Mouse (Mus musculus): ENCODE results near the gene Rack1. TPM values are rescaled to one million over a fixed set of nuclear protein-coding genes. Genes with fewer than 3 reads are reported as not detected.

Gene Rack1
- polyA plus RNA-seq, 1 experiment from 2014 or later = 390 TPM

GRCm38 (mm10) chr11:48775483-48775882 is 24.6 kb upstream of the Rack1 start:
- WGBS = 3% methylated on average over 7 of the region's 7 CpGs
- peak overlapping the region; percentile 30; the same call in 1 of the 2 replicates for H3K4me2 ChIP-seq (ENCODE audit: low read depth, low read length)

GRCm38 (mm10) chr11:48776664-48777063 is 23.5 kb upstream of the Rack1 start:
- no peaks in the 10 kb centered on the region for H3K4me1 ChIP-seq (ENCODE audit: control insufficient read depth, insufficient read depth, low read length)

More at GRCm38 (mm10) chr11:48775483-48775882, 24.6 kb upstream of the Rack1 start:
- Histone ChIP-seq H3K27me3 (ENCODE audit: control insufficient read depth, insufficient read depth, low read length) (no peaks in the 10 kb centered on the region), H3K27ac (ENCODE audit: low read length) (no peak overlapping the region), H3K9ac (ENCODE audit: low read length) (no peak overlapping the region), H3K4me1 (ENCODE audit: control insufficient read depth, insufficient read depth, low read length) (no peaks in the 10 kb centered on the region), H3K4me3 (ENCODE audit: low read length) (no peak overlapping the region), H3K36me3 (ENCODE audit: control insufficient read depth, insufficient read depth) (no peaks in the 10 kb centered on the region), H3K9me3 (replicated peaks; ENCODE audit: control insufficient read depth, low read length) (no peaks in the 10 kb centered on the region)
- ATAC-seq (replicated peaks; ENCODE audit: extremely low read depth, insufficient read depth, low FRiP score) = no peak

GRCm38 (mm10) chr11:48777303-48777702 is 22.8 kb upstream of the Rack1 start:
- ATAC-seq (replicated peaks; ENCODE audit: extremely low read depth, insufficient read depth, low FRiP score) = no peak
- Histone ChIP-seq H3K9ac (ENCODE audit: low read length) (no peak overlapping the region), H3K4me3 (ENCODE audit: low read length) (no peak overlapping the region), H3K9me3 (replicated peaks; ENCODE audit: control insufficient read depth, low read length) (no peaks in the 10 kb centered on the region), H3K4me2 (ENCODE audit: low read depth, low read length) (no peak overlapping the region), H3K36me3 (ENCODE audit: control insufficient read depth, insufficient read depth) (no peaks in the 10 kb centered on the region), H3K27me3 (ENCODE audit: control insufficient read depth, insufficient read depth, low read length) (no peaks in the 10 kb centered on the region), H3K27ac (ENCODE audit: low read length) (no peak overlapping the region), H3K4me1 (ENCODE audit: control insufficient read depth, insufficient read depth, low read length) (no peaks in the 10 kb centered on the region)
- 86% methylated on average over 9 of the region's 9 CpGs for WGBS

More at GRCm38 (mm10) chr11:48776664-48777063, 23.5 kb upstream of the Rack1 start:
- ATAC-seq (replicated peaks; ENCODE audit: extremely low read depth, insufficient read depth, low FRiP score) = no peak
- Histone ChIP-seq H3K36me3 (ENCODE audit: control insufficient read depth, insufficient read depth) (no peaks in the 10 kb centered on the region), H3K27ac (ENCODE audit: low read length) (no peak overlapping the region), H3K27me3 (ENCODE audit: control insufficient read depth, insufficient read depth, low read length) (no peaks in the 10 kb centered on the region), H3K4me3 (ENCODE audit: low read length) (no peak overlapping the region), H3K9me3 (replicated peaks; ENCODE audit: control insufficient read depth, low read length) (no peaks in the 10 kb centered on the region), H3K4me2 (ENCODE audit: low read depth, low read length) (no peak overlapping the region), H3K9ac (ENCODE audit: low read length) (no peak overlapping the region)
- 41% methylated on average over 9 of the region's 9 CpGs for WGBS

- H3K9ac ChIP-seq (ENCODE audit: low read length) = no peak overlapping the region
Observed at GRCm38 (mm10) chr11:48779450-48779849, 20.7 kb upstream of the Rack1 start.

DNA sequence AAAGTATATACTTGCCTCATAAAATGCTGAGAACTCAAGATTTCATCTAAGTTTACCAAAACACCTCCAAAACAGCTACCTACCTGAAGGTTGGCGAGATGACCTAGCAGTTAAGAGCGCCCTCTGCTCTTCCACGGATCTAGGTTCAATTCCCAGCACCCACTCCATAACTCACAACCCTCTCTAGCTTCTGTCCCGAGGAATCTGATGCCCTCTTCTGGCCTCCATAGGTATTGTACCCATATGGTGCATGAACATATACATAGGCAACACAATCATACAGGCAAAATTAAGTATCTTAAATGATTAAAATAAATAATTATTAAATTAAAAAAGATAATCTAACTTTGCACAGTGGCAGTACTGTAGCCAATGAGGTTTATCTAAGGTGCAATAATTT is 17.9 kb upstream of the Rack1 start:
- H3K4me1 ChIP-seq (ENCODE audit: control insufficient read depth, insufficient read depth, low read length) = no peaks in the 10 kb centered on the region
- no peaks in the 10 kb centered on the region for H3K9me3 ChIP-seq (replicated peaks; ENCODE audit: control insufficient read depth, low read length)
- 79% methylated on average over 4 of the region's 4 CpGs for WGBS
- H3K36me3 ChIP-seq (ENCODE audit: control insufficient read depth, insufficient read depth) = no peaks in the 10 kb centered on the region
- H3K27me3 ChIP-seq (ENCODE audit: control insufficient read depth, insufficient read depth, low read length) = no peaks in the 10 kb centered on the region
- H3K4me3 ChIP-seq (ENCODE audit: low read length) = no peak overlapping the region
- no peak overlapping the region for H3K27ac ChIP-seq (ENCODE audit: low read length)
- no peak overlapping the region for H3K9ac ChIP-seq (ENCODE audit: low read length)
- ATAC-seq (replicated peaks; ENCODE audit: extremely low read depth, insufficient read depth, low FRiP score) = no peak
- H3K4me2 ChIP-seq (ENCODE audit: low read depth, low read length) = no peak overlapping the region

More at GRCm38 (mm10) chr11:48779450-48779849, 20.7 kb upstream of the Rack1 start:
- no peak for ATAC-seq (replicated peaks; ENCODE audit: extremely low read depth, insufficient read depth, low FRiP score)
- no peak overlapping the region for H3K4me2 ChIP-seq (ENCODE audit: low read depth, low read length)
- no peaks in the 10 kb centered on the region for H3K9me3 ChIP-seq (replicated peaks; ENCODE audit: control insufficient read depth, low read length)
- H3K36me3 ChIP-seq (ENCODE audit: control insufficient read depth, insufficient read depth) = no peaks in the 10 kb centered on the region
- no peak overlapping the region for H3K4me3 ChIP-seq (ENCODE audit: low read length)
- no peaks in the 10 kb centered on the region for H3K27me3 ChIP-seq (ENCODE audit: control insufficient read depth, insufficient read depth, low read length)
- H3K27ac ChIP-seq (ENCODE audit: low read length) = no peak overlapping the region
- 43% methylated on average over 7 of the region's 7 CpGs for WGBS
- no peaks in the 10 kb centered on the region for H3K4me1 ChIP-seq (ENCODE audit: control insufficient read depth, insufficient read depth, low read length)

- Histone ChIP-seq H3K4me2 (ENCODE audit: low read depth, low read length) (peak overlapping the region; percentile 82), H3K4me3 (ENCODE audit: low read length) (peak overlapping the region; percentile 54), H3K27me3 (ENCODE audit: control insufficient read depth, insufficient read depth, low read length) (no peaks in the 10 kb centered on the region), H3K9me3 (replicated peaks; ENCODE audit: control insufficient read depth, low read length) (no peaks in the 10 kb centered on the region), H3K36me3 (ENCODE audit: control insufficient read depth, insufficient read depth) (no peaks in the 10 kb centered on the region), H3K27ac (ENCODE audit: low read length) (no peak overlapping the region), H3K4me1 (ENCODE audit: control insufficient read depth, insufficient read depth, low read length) (peaks cover 11% of the 10 kb centered on the region; the same call in 1 of the 2 replicates), H3K9ac (ENCODE audit: low read length) (peak overlapping the region; percentile 54)
- 46% methylated on average over 10 of the region's 10 CpGs for WGBS
- peak; percentile 73 for ATAC-seq (replicated peaks; ENCODE audit: extremely low read depth, insufficient read depth, low FRiP score)
Observed at GRCm38 (mm10) chr11:48787455-48788211, 12.5 kb upstream of the Rack1 start.

GRCm38 (mm10) chr11:48788311-48789089 is 11.6 kb upstream of the Rack1 start:
- H3K27ac ChIP-seq (ENCODE audit: low read length) = 0 out of 2 replicates have a peak overlapping the region, but pooled peaks have one; percentile 13
- no peak for ATAC-seq (replicated peaks; ENCODE audit: extremely low read depth, insufficient read depth, low FRiP score)
- no peaks in the 10 kb centered on the region for H3K36me3 ChIP-seq (ENCODE audit: control insufficient read depth, insufficient read depth)
- no peaks in the 10 kb centered on the region for H3K27me3 ChIP-seq (ENCODE audit: control insufficient read depth, insufficient read depth, low read length)
- peak overlapping the region; percentile 63; the same call in 1 of the 2 replicates for H3K9ac ChIP-seq (ENCODE audit: low read length)
- H3K9me3 ChIP-seq (replicated peaks; ENCODE audit: control insufficient read depth, low read length) = no peaks in the 10 kb centered on the region
- peaks cover 11% of the 10 kb centered on the region; the same call in 1 of the 2 replicates for H3K4me1 ChIP-seq (ENCODE audit: control insufficient read depth, insufficient read depth, low read length)
- H3K4me3 ChIP-seq (ENCODE audit: low read length) = peak overlapping the region; percentile 54
- H3K4me2 ChIP-seq (ENCODE audit: low read depth, low read length) = peak overlapping the region; percentile 82
- WGBS = 7% methylated on average over 16 of the region's 16 CpGs

DNA sequence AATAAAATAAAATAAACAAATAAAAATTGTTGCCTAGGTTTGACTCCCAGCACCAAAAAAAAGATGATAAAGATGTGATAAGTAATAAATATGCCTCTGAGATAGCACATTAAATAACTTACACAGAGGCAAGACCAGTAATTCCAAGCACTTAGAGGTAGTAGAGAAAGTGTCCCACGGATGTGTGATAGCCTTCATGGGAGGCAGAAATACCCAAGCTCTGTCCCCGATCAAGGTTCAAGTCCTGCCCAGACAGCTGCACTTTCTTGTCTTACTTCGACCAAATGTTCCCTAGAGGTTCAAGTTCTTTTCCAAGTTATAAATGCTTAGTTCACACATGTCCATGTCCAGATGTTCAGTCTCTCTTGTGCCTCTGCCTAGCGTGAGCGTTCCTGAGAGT is 10.9 kb upstream of the Rack1 start:
- no peak overlapping the region; the same call in 1 of the 2 replicates for H3K4me3 ChIP-seq (ENCODE audit: low read length)
- no peak overlapping the region for H3K9ac ChIP-seq (ENCODE audit: low read length)
- no peaks in the 10 kb centered on the region for H3K27me3 ChIP-seq (ENCODE audit: control insufficient read depth, insufficient read depth, low read length)
- H3K4me1 ChIP-seq (ENCODE audit: control insufficient read depth, insufficient read depth, low read length) = peaks cover 11% of the 10 kb centered on the region; the same call in 1 of the 2 replicates
- ATAC-seq (replicated peaks; ENCODE audit: extremely low read depth, insufficient read depth, low FRiP score) = no peak
- H3K4me2 ChIP-seq (ENCODE audit: low read depth, low read length) = no peak overlapping the region
- H3K27ac ChIP-seq (ENCODE audit: low read length) = no peak overlapping the region
- 84% methylated on average over 5 of the region's 5 CpGs for WGBS
- H3K9me3 ChIP-seq (replicated peaks; ENCODE audit: control insufficient read depth, low read length) = no peaks in the 10 kb centered on the region
- no peaks in the 10 kb centered on the region for H3K36me3 ChIP-seq (ENCODE audit: control insufficient read depth, insufficient read depth)
